ENCODE assay signal across 8 mouse cellular contexts in the genomic region with DNA sequence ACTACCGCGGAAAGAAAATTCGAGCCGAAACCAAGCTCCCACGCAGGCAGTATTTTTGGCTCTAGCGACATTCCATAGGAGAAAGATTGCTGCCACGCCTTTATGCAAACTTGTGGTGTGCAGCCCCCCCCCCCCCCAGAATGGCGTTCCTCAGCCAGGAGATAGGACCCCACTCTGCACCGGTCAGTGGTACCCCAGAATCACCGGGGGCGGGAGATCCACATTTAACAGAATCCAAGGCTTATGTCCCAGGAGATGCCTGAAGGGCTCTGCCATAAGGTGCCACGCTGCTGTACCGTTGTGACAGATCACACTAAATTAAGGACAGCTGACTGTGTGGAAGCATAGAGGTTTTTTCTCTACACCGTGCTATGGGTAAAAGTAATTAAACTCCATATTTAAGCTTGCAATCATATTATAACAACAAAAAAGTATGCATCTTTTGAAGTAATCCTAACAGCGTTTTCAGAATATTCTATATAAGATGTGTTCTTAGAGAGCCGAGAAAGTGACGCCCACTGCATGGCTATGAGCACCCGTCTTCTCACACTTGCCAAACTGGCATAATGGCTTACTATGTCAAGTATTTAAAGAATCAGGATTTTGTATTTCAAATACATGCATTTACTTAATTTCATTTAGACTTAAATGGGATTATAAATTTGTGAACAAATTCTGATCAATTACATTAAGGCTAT.
DNase-seq lines count a peak whose midpoint lies in the region; ATAC-seq and TF ChIP-seq lines count a peak whose summit lies in the region.

No protein-coding gene starts in this region.

- H3K27me3 ChIP-seq in hindbrain, embryonic 13.5 days: no peaks in the 10 kb centered on the region
- no peaks in the 10 kb centered on the region for H3K27me3 ChIP-seq in midbrain, embryonic 14.5 days (ENCODE audit: control insufficient read depth, insufficient read depth, low read length)

- H3K9me3 ChIP-seq in hindbrain, embryonic 13.5 days: no peaks in the 10 kb centered on the region
- H3K9me3 ChIP-seq in midbrain, embryonic 14.5 days (ENCODE audit: control insufficient read depth, low read length): no peaks in the 10 kb centered on the region

- no peak for DNase-seq in layer of hippocampus, adult 2 months (ENCODE audit: low spot score in 2 of 2)
- no peak for DNase-seq in layer of hippocampus, adult 18-20 months (ENCODE audit: low spot score in 2 of 2)
- DNase-seq in cerebellum, postnatal 36 days: peak; percentile 18 to 30
- peak; percentile 73 for DNase-seq in midbrain, embryonic 14.5 days
- DNase-seq in left cerebral cortex, adult 11 months (ENCODE audit: low spot score): no peak
- no peak for DNase-seq in gastrocnemius, postnatal 14 days

- TF ChIP-seq CTCF in layer of hippocampus, adult 2 months (conservative IDR thresholded peaks at IDR 0.05): no peak

- peak overlapping the region; percentile 1; the same call in 1 of the 2 replicates for H3K27ac ChIP-seq in layer of hippocampus, adult 2 months
- H3K27ac ChIP-seq in hindbrain, embryonic 13.5 days: peak overlapping the region; percentile 93
- H3K27ac ChIP-seq in midbrain, embryonic 14.5 days (replicated peaks; ENCODE audit: low read depth, low read length): peak overlapping the region; percentile 87

- H3K9ac ChIP-seq in hindbrain, embryonic 13.5 days: peak overlapping the region; percentile 67
- H3K9ac ChIP-seq in midbrain, embryonic 14.5 days (replicated peaks; ENCODE audit: low read length): peak overlapping the region; percentile 65

- intact Hi-C loops in gastrocnemius, postnatal 14 days (cut with DNase I; ENCODE audit: low total_unique reads): no loop called here

- WGBS in hindbrain, embryonic 13.5 days: 2% methylated on average over 18 of the region's 18 CpGs
- WGBS in midbrain, embryonic 14.5 days: 1% methylated on average over 18 of the region's 18 CpGs

- ATAC-seq in hindbrain, embryonic 13.5 days (ENCODE audit: low FRiP score): peak; percentile 75; the same call in 1 of the 2 replicates
- ATAC-seq in midbrain, embryonic 14.5 days (ENCODE audit: low FRiP score, low TSS enrichment): peak; percentile 53; the same call in 1 of the 2 replicates
- ATAC-seq in inflammation-experienced regulatory T-cells, adult 6 months: no peak

- peak overlapping the region; percentile 55 for H3K4me3 ChIP-seq in layer of hippocampus, adult 2 months
- H3K4me3 ChIP-seq in hindbrain, embryonic 13.5 days: peak overlapping the region; percentile 43
- H3K4me3 ChIP-seq in midbrain, embryonic 14.5 days (replicated peaks; ENCODE audit: low read depth, low read length): peak overlapping the region; percentile 40

- H3K4me1 ChIP-seq in hindbrain, embryonic 13.5 days (replicated peaks): peaks cover 65% of the 10 kb centered on the region
- peaks cover 61% of the 10 kb centered on the region for H3K4me1 ChIP-seq in midbrain, embryonic 14.5 days (ENCODE audit: control insufficient read depth, insufficient read depth, low read length)

- peak overlapping the region; percentile 73 for H3K4me2 ChIP-seq in hindbrain, embryonic 13.5 days
- peak overlapping the region; percentile 68 for H3K4me2 ChIP-seq in midbrain, embryonic 14.5 days (ENCODE audit: low read length)

- no peaks in the 10 kb centered on the region for H3K36me3 ChIP-seq in hindbrain, embryonic 13.5 days
- H3K36me3 ChIP-seq in midbrain, embryonic 14.5 days (ENCODE audit: control insufficient read depth, insufficient read depth, low read length): no peaks in the 10 kb centered on the region

Comparison
In these comparisons a context has a peak if more than half of its experiments do, and no peak if none do; other contexts are left out.
1. DNase-seq: peak in cerebellum, postnatal 36 days (2 of 2) and midbrain, embryonic 14.5 days (single experiment); none in layer of hippocampus, adult 2 months (0 of 2), layer of hippocampus, adult 18-20 months (0 of 2), left cerebral cortex, adult 11 months (single experiment) and gastrocnemius, postnatal 14 days (single experiment).
2. H3K27ac ChIP-seq: peak in every context shown above with its lines; median percentile 93 in hindbrain, embryonic 13.5 days; 87 in midbrain, embryonic 14.5 days; 1 in layer of hippocampus, adult 2 months.
3. Peak in every context shown above with its lines, with median percentiles within 50 percentile points of each other: H3K4me3 ChIP-seq.